Mouse (Mus musculus) fibroblast of lung, adult 2 months (primary cell): ENCODE measurements around the gene Pkn3.

Experiments used
- DNase-seq: peaks from one replicate; pipeline ENCODE4 v3.0.0-alpha.2; 2011; ENCODE audit warnings: low read depth

Gene Pkn3

DNA sequence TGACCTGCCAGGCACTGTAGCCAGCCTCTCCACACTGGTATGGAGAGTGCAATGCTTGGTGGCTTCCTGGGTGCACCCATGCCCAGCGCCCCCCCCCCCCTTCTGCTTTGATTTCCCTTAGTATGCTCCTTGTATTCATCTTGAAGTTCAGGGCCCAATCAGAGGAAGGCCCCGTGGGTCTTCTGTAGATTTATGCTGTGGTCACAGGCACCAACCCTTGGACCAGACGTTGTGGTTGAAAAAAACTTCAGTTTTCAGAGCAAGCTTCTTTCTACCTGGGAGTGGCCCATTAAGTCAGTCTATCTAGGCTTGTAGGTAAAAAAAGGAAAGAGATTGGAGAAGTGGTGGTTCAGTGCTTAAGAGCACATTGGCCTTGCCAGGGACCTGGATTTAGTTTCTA, 13.7 kb upstream of the Pkn3 start:
- DNase-seq = no peak

- no peak for DNase-seq
Measured at GRCm38 (mm10) chr2:30064298-30064697, 13.2 kb upstream of the Pkn3 start.

DNA sequence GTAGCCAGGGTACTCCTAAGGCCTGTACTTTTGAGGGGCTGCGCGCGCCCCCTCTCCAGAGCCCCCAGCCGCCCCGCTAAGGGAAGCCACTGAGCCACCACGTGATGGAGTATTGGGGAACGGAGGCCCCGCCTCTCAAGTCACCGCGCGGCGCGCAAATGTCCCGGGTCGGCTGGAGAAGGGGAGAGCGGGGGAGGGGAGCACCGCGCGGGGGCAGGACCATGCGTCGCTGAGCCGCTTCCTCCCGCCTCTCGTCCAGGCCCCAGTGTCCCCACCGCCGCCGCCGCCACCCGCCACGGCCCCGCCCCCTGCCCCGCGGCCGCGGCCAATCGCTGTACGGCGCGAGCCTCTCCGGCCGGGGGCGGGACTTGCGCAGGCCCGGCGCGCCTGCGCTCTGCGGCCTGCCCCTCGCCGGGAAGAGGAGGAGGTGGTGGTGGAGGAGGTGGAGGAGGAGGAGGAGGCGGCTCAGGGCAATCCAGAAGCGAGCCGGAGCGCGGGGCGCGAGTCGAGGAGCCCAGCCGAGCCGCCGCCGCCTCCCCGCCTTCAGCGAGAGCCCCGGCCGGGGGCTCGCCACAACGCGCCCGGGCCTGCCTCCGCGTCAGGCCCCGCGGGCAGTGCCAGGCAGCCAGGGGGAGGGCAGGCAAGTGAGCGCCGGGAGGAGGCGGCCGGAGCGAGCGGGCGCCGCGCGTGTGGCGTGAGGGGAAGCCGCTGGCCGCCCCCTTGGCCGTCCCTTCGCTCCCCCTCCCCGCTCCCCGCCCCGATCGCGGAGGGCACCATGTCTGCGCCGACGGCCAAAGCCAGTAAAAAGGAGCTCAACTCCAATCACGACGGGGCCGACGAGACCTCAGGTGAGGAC, 11.2 kb upstream of the Pkn3 start:
- DNase-seq = peak; percentile 77

- no peak for DNase-seq
Measured at GRCm38 (mm10) chr2:30067031-30067888, 10.2 kb upstream of the Pkn3 start.

GRCm38 (mm10) chr2:30067962-30068361, 9.5 kb upstream of the Pkn3 start:
- DNase-seq = no peak

- DNase-seq = no peak
Measured at GRCm38 (mm10) chr2:30072875-30073274, 4.6 kb upstream of the Pkn3 start.

GRCm38 (mm10) chr2:30073285-30073684, 4.2 kb upstream of the Pkn3 start:
- no peak for DNase-seq

DNA sequence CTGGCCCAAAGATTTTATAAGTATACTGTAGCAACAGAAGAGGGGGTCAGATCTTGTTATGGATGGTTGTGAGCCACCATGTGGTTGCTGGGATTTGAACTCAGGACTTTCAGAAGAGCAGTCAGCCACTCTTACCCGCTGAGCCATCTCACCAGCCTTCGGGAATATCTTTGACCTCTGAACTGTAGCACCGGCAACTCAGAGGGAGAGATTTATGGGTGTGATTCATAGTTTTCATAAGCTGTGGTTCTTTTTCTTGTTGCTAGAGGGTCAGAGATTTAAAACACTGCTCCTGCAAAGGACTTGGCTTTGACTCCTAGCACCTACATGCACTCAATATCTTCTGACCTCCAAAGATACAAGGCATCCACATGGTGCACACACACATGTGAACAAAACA, 1.9 kb upstream of the Pkn3 start:
- DNase-seq = no peak

- DNase-seq = no peak
Measured at GRCm38 (mm10) chr2:30076439-30076838, 1.0 kb upstream of the Pkn3 start.

DNA sequence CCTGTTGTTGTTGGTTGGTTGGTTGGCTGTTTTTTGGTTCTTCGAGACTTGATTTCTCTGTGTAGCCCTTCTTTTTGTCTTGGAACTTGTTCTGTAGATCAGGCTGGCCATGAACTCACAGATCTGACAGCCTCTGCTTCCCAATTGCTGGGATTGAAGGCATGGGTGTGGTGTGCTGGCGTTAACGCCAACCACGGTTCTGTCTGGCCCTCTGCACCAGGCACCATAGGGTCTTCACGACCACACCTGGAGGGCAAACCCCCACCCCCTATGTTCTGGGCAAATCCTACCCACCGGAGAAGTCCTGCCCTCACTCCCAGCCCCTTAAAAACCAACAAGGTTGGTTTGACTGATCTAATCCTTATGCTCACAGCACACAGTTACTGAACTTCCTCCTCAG, 525 bp upstream of the Pkn3 start:
- DNase-seq = no peak

DNA sequence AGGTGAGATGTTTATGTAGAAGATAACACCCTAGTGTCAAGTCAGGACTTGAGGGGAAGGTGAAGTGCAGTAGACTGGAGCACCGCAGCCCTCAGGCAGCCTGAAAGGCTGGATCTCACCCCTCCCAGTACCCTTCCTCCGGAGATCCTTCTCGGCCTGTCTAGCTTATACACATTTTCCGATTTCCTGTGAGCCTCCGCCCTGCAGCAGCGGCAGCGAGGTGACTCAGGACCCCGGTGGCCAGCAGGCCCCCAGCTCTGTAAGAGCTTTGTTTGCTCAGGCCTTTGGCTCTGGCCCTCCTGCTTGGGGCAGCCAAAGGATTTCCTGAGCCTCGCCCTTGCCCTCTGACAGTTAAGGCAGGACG, 847 bp downstream of the Pkn3 start:
- DNase-seq = no peak

DNA sequence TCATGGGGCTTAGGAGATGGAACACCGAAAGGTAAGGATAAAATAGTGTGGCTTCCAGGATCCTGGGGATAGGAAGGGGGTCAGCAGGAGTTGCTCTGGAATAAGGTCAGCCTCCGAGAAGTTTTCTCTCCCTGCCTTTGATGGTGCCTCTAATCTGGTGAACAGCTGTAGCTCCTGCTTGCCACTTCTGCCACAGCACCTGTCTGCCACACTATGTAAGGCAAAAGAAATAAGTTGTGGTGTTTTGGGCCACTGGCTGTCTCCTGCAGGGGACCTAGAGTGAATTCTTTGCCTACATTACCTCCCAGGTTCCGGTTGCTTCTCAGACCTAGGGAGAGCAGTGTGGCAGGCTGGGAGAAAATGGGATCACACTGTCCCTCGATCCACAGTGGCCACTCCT, 1.3 kb downstream of the Pkn3 start:
- no peak for DNase-seq

DNA sequence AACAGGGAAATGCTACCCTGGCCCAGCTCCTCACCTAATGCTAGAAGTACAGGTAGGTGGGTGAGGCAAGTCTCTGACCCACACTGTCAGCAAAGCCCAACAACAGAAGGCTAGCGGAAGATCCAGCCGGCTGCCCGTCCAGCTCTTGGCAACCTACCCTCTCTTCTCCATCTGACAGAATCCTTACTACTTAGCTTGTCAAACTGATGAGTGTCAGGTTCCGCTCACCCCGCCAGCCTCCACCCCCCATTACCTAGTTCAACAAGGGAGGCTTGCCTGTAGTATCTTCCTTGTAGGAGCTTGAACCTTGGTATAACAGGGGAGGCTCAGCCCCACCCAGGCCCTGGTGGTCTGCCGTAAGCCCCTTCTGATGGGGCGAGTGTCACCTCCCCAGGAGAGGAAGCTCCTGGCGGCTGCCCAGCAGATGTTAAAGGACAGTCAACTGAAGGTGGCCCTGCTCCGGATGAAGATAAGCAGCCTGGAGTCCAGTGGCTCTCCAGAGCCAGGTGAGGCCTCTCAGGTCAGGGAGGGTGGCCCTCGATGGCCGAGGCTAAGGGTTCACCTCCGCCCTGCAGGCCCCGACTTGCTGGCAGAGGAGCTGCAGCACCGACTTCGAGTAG, 2.8 kb downstream of the Pkn3 start:
- no peak for DNase-seq

DNA sequence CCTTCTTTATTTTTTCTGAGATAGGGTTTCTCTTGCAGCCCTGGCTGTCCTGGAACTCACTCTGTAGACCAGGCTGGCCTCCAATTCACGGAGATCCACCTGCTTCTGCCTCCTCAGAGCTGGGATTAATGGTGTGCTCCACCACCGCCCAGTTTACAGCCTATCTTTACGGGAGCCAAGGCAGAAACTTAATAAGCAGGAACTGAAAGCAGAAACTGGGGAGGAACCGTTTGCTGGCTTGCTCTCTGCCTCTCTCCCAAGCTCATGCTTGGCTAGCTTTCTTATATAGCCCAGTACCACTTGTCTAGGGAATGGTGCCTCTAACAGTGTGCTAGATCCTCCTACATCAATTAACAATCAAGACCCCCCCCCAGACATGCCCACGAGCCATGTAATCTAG, 6.6 kb downstream of the Pkn3 start:
- no peak for DNase-seq

DNA sequence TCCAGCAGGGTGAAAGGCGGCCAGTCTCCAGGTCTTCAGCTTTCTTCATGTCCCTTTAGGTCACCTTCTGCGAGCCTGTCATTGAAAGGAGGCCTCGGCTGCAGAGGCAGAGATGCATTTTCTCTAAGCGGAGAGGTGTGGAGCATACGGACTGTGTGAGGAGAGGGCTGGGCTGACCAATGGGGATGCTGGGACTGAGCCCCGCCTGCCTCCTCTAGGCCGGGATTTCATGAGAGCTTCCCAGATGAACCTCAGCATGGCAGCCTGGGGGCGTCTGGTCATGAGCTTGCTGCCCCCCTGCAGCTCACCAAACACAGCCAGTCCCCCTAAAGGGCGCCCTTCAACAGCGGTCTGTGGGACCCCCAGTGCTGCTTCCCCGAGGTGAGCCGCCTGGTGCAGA, 7.1 kb downstream of the Pkn3 start:
- DNase-seq = no peak

DNA sequence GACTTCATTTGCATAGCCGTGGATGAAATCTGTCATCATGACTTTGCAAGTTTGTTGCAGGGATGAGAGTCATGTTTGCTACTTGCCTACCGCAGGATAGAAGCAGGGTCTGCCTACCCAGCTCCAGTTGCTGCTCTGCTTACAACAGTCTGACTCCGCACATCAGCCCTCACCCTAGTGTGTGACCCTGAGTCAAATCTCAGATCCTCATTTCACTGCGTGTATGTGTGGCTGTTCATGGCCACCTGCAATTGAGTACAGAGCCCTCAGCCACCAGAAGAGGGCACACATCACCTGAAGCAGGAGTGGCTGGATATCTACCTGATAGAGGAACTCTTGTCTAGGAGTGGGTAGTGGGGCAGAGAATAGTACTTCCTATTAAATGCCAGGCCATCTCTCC, 9.8 kb downstream of the Pkn3 start:
- no peak for DNase-seq

DNA sequence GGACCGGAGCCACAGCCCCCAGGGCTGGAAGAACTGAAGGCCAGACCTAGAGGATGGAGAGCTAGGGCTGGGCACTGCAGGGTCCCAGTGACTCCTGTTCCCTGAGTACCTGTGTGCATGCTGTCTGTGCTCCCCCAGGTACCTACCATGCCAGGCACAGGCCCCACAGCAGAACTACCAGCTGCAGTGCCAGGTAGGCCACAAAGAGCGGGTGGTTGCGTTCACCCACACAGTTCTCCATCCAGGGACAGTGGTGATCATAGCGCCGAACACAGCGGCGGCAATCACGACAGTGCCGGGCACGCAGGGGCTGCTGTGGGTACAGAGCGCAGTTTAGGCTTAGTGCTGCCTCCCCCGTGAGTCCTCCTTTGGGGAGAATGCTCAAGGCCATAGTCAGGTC, 14.0 kb downstream of the Pkn3 start:
- no peak for DNase-seq

GRCm38 (mm10) chr2:30092280-30092918, 14.9 kb downstream of the Pkn3 start:
- no peak for DNase-seq

DNA sequence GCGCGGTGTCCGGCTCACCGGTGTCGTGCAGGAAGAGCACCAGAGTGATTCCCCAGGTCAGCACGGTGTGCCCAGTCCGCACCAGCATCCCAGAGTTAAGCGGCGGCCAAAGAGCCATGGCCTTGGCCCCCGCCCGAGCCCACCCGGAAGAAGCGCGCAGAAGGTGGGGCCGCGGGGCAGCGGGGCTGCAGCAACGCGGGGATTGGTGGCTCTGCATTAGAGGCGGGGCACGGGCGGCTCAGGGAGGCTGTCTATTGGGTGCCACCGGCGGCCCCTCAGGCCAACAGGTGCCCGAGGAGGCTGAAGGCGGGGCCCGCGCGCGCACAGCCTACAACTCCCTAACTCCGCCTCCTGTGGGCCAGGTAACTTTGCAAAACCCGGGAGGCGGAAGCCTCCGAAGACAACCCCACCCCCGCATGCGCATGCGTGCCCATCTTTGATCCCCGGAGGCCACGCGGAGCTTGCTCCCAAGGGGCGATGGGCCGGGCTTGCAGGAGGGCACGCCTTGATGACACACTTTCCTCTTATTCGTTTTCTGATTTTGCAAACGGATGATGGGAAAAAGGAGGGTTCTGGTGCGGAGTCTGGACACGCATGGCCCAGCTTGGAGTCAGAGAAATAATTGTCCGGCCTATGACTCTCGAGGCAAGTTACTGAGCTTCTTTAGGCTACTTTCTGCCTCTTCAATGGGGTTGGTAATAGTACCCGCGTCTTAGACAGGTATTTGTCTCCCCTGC, 16.2 kb downstream of the Pkn3 start, which contains the start of gene Zdhhc12:
Gene Zdhhc12 (minus strand): TSS at position 178 of the 737 bp plus-strand sequence.
- peak; percentile 87 for DNase-seq

GRCm38 (mm10) chr2:30094208-30094588, 16.7 kb downstream of the Pkn3 start:
- DNase-seq = no peak

DNA sequence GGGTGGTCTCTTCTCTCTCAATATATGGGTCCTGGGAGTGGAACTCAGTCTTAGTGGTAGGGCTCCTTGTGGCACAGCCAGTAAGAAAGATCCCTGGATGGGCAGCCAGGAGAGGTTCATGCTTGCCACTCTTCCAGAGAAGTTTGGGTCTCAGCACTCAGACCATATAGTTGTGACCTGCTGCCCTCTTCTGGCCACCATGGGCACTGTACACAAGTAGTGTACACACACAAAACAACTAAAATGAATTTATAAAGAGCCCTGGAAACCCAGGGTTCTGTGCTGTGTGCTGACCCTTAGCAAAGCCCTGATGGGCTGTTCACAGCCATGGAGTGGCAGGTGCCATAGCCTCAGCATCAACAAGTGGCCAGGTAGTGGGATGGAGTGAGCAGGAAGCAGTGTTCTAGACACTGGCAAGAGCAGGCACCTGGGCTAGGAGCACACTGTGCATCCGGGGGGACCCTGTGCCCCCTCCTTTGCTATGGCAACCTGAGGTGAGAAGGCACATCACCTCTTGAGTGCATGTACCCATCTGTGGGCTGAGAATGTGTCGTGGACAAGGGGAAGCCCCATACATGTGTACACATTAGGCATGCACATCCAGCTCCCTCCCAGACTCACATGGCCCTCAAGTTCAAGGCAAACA, 18.5 kb downstream of the Pkn3 start:
- no peak for DNase-seq
